Mouse (Mus musculus) olfactory bulb, adult 2 months (tissue): ENCODE measurements at regions not wholly inside any gene's neighbourhood (a gene's known extent, or its start where the extent isn't known, plus 50 kb on each side); places are given as distances from the start of the nearest gene placed in this dataset.

ENCODE experiments used
- H3K27ac ChIP-seq: fragments of 200-500 bp; 2 replicates; pipeline ENCODE4 v1.5.1; 2012; ENCODE audit warnings: low read depth, low read length; ENCODE audit not compliant: insufficient read depth
- H3K4me1 ChIP-seq: fragments of 200-500 bp; 2 replicates; pipeline ENCODE4 v1.6.1; 2012; ENCODE audit warnings: low read length; ENCODE audit not compliant: control insufficient read depth, insufficient read depth
- H3K4me3 ChIP-seq: fragments of 200-500 bp; 2 replicates; pipeline ENCODE4 v1.5.1; 2012; ENCODE audit warnings: mild to moderate bottlenecking, low read depth, low read length, moderate library complexity; ENCODE audit not compliant: insufficient read depth
- CTCF ChIP-seq: fragments of 200-500 bp; IDR thresholded peaks from 2 replicates; pipeline ENCODE4 v1.5.1; 2012; ENCODE audit warnings: low read depth, mild to moderate bottlenecking, low read length, moderate library complexity; ENCODE audit not compliant: insufficient read depth
- POLR2A ChIP-seq: fragments of 200-500 bp; IDR thresholded peaks from 2 replicates; pipeline ENCODE4 v1.6.1; 2012; ENCODE audit warnings: mild to moderate bottlenecking, low read depth, low read length, moderate library complexity; ENCODE audit not compliant: insufficient read depth
- WGBS: fragments of 180-500 bp; shearing (Covaris S2); methylation state at CpG from one replicate; pipeline ENCODE4 v1.1.7; 2018; 5-methylcytosine and 5-hydroxymethylcytosine counted together

DNA sequence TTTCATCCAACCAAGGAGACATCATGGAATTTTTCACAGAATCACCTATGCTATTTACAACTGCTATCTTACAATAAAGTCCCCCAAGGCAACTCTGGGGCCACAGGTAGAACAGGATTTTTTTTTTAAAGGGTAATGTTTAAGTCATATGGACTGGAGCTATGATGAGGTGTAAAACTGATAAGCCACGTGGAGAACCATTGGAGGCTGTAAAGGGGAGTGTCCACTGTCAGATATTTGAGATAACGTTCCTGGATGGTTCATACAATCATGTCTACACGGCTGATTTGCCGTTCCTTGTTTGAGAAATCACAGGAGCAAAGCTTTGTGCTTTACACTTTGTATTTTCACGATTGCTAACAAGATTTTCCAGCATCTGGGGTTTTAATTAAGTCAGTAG lies 241.8 kb upstream of the 4930412O13Rik start:
- Histone ChIP-seq H3K4me3 (no peak overlapping the region), H3K4me1 (peaks cover 3% of the 10 kb centered on the region; the same call in 1 of the 2 replicates), H3K27ac (no peak overlapping the region)
- WGBS, result 62% methylated on average over 5 of the region's 5 CpGs
- TF ChIP-seq POLR2A, result no peak

DNA sequence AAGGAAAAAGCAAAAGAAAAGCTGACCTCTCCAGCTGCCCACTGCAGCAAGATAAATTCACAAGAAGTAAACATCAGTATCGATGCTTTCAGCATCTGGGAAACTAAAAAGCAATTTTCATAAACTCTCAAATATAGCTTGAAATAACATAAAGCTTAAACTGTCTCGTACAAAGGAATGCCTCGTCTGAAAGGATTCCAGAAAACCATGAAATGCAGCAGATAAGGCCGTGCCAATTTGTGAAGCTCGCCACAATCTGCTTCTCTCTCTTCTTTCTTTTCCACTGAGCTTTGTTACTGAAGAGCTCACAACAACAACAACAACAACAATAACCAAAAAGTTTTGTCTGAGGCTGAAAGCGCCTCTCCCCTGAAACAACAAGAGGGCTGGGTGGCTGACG lies 239.4 kb upstream of the 4930412O13Rik start:
- TF ChIP-seq CTCF, result no peak
- TF ChIP-seq POLR2A, result no peak
- 55% methylated on average over 7 of the region's 7 CpGs for WGBS
- Histone ChIP-seq H3K27ac (no peak overlapping the region), H3K4me1 (peaks cover 3% of the 10 kb centered on the region; the same call in 1 of the 2 replicates), H3K4me3 (no peak overlapping the region)

DNA sequence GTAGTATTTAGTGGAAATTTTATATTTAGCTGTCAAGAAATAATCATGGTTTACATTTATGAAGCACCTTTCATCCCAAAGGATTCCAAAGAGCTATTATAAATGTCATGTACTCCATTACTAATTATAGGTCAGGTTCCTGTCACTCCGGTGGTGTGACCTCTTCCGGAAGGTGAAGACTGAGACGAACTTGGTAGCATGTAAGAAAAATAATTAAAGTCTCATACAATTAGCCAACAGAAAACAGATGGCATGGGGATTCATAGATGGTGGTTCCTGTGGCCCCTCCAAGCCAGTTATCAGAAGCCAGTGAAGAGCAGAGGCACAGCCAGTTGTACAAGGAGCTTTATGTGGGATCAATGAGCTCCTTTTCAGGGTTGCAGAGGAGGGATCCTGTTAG lies 238.6 kb upstream of the 4930412O13Rik start:
- TF ChIP-seq POLR2A (no peak), CTCF (no peak)
- 72% methylated on average over 3 of the region's 3 CpGs for WGBS
- H3K4me1 ChIP-seq, result peaks cover 3% of the 10 kb centered on the region; the same call in 1 of the 2 replicates

GRCm38 (mm10) chr2:9646466-9646865 lies 234.6 kb upstream of the 4930412O13Rik start:
- H3K27ac ChIP-seq, result no peak overlapping the region
- whole genome bisulfite sequencing, result 77% methylated on average over 3 of the region's 3 CpGs
- H3K4me1 ChIP-seq, result peaks cover under 1% of the 10 kb centered on the region; the same call in 1 of the 2 replicates
- no peak for TF ChIP-seq CTCF
- no peak for TF ChIP-seq POLR2A
- H3K4me3 ChIP-seq, result no peak overlapping the region

More for the DNA sequence above, 238.6 kb upstream of the 4930412O13Rik start:
- Histone ChIP-seq H3K4me3 (no peak overlapping the region), H3K27ac (no peak overlapping the region)

DNA sequence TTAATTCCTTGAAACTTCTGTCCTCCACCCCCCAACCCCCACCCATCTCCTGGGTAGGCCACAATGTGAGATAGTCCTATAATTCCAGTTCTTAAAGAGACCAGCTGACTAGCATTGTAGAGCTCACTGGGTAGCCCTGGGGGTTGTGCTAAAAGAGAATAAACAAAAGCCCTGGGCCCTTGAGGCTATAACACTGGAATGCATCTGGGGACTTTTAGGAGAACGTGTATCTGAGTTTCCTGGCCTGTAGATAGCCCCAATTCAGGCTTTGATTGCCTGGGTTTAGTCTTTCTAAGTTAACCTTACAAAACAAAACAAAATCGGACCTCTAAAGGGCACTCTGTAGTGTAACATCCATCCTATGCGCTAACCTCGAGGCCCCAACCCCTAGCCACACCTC lies 234.1 kb upstream of the 4930412O13Rik start:
- Histone ChIP-seq H3K4me1 (no peaks in the 10 kb centered on the region), H3K4me3 (no peak overlapping the region), H3K27ac (no peak overlapping the region)
- WGBS, result 30% methylated on average over 4 of the region's 4 CpGs
- TF ChIP-seq CTCF (no peak), POLR2A (no peak)

DNA sequence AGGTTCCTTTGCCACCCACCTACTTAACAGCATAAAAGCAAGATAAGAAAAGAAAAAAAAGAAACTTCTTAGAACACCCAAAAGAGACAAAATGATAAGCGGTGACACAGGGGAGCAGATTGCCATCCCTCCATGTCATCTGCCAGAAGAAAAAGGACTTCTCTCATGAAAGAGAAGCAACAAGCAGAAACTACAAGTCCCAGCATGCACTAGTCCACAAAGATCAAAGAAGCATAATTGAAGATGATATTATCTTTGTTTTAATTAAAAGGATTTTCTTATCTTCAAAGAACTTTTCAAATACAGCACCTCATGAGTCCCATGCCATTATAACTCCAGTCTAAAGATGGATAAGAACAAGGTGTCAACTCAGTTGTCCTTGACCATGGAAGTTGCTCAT lies 231.0 kb upstream of the 4930412O13Rik start:
- Histone ChIP-seq H3K4me3 (no peak overlapping the region), H3K27ac (no peak overlapping the region), H3K4me1 (no peaks in the 10 kb centered on the region)
- TF ChIP-seq CTCF (no peak), POLR2A (no peak)
- WGBS, result 89% methylated on average over 1 of the region's 1 CpGs

DNA sequence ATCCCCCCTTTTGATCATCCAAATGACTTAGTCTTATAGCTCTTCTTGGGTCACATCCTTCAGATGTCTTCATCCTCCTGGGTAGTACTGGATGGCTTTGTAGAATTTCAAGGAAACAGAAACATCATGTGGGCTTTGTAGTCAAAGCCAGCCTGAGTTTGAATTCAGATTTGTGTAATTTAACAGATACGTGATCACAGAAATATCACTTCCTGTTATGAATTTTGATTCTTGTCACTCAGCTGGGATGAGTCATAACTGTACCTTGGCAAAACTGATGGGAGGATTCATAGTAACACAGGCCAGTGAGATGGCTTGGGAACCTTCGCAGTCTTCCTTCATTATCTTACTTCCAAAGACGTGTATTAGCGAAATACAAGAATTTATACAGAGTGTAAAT lies 222.2 kb upstream of the 4930412O13Rik start:
- H3K27ac ChIP-seq, result no peak overlapping the region
- WGBS, result 98% methylated on average over 4 of the region's 4 CpGs
- TF ChIP-seq CTCF (no peak), POLR2A (no peak)
- no peak overlapping the region for H3K4me3 ChIP-seq
- H3K4me1 ChIP-seq, result no peaks in the 10 kb centered on the region

DNA sequence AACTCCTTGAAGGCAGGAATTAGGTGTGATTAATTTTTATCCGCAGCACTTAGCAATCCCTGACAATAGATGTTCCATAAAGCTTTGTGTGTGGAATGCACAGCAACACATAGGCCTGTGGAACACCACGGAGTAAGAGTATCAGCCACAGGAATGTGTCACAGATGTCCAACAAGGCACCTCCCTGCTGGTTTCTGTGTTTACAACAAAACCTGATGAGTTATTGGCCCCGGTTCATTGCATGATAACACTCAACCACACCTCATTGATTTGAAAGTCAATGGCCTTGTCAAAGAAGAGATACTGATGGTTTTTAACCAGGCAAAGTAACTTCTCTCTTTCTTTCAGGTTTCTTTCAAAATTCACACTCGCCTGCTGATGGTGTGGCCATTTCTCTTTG lies 211.4 kb upstream of the 4930412O13Rik start:
- H3K27ac ChIP-seq, result no peak overlapping the region
- TF ChIP-seq CTCF (no peak), POLR2A (no peak)
- H3K4me3 ChIP-seq, result no peak overlapping the region
- no peaks in the 10 kb centered on the region for H3K4me1 ChIP-seq
- 88% methylated on average over 4 of the region's 4 CpGs for WGBS

DNA sequence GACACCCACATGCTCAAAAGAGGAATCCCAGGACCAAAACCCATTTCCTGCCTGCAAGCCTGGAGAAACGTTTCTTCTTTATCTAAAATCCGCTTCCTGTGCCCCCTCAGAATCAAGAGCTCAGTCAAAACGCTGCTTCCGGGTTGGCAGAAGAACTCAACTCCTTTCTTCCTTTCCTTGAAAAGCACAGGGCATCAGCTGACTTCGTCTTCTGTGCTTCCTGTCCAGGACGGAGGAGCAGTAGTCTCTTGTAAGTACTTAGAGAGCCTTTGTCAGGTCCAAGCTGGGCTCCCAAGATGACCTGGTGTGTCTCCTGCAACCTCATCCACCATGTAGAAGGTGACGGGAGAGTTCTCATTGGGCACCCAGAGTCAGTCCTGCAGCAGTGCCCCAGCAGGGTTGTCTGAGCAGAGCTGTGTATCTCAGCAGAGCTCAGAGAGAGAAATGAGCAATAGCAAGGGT lies 199.3 kb upstream of the 4930412O13Rik start:
- Histone ChIP-seq H3K4me3 (no peak overlapping the region), H3K27ac (no peak overlapping the region), H3K4me1 (no peaks in the 10 kb centered on the region)
- WGBS, result 73% methylated on average over 7 of the region's 7 CpGs
- TF ChIP-seq POLR2A, result no peak
- TF ChIP-seq CTCF, result no peak

- no peak overlapping the region for H3K27ac ChIP-seq
- H3K4me1 ChIP-seq, result no peaks in the 10 kb centered on the region
- no peak overlapping the region for H3K4me3 ChIP-seq
- WGBS, result 91% methylated on average over 2 of the region's 2 CpGs
- TF ChIP-seq CTCF (no peak), POLR2A (no peak)
Measured at GRCm38 (mm10) chr2:9683673-9684210, 197.3 kb upstream of the 4930412O13Rik start.
